Mouse (Mus musculus): ENCODE measurements around the gene Bloc1s5. TPM values are rescaled to one million over a fixed set of nuclear protein-coding genes. Genes with fewer than 3 reads are reported as not detected.

Gene Bloc1s5
- polyA plus RNA-seq, 1 experiment = 8.7 TPM

DNA sequence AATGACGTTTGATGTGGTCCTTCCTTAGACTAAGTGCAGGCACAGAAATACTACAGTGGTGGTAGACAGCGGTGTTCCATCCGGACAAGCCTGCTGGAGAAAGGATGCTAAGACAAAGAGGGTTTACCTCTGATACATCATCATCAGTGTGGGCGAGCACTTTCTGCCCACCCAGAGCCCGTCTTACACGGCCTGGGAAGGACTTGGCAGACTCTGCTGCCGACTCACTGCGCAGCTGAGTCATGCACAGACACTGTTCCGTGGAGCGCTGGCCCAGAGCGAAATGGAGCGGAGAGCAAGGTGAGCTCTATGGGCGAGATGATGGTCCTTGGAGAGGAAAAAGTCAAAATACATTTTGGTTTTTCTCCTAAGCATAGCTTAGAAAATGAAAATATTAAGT, 31.9 kb downstream of the Bloc1s5 start:
- no peak overlapping the region for H3K4me2 ChIP-seq (ENCODE audit: low read depth)
- no peak for TF ChIP-seq MYOG (IDR thresholded peaks at IDR 0.05; ENCODE audit: control insufficient read depth in 1 of 3, insufficient read depth in 1 of 3, insufficient read length in 2 of 3, low read depth in 2 of 3)

DNA sequence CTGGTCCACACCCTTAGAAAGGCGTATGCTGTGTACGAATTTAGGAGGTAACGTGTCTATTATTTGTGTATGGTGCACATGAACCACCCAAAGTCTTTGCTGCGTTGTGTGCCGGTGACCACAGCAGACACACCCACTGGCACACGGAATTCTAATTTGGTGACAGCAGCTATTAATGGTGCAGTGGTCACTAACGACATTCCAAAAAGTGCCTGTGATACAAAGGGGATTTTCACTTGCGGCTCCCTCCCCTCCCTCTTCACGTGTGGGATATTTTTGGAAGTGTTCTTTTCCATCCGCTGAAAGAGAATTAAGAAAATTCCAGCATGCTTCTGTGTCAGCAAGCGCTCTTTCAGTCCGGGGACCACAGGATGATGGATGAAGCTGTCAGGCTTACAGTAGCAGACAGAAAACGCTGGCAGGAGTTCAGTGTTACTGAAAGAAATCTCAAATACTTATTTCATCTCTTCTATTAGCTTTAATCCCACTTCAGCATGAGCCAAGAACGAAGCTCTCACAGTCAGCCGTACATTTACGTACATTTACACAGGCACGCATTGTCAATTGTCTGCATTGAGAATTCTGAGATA, 32.6 kb downstream of the Bloc1s5 start:
- Histone ChIP-seq H3K36me3 (ENCODE audit: control insufficient read depth, insufficient read depth) (peaks cover 9% of the 10 kb centered on the region), H3K27me3 (ENCODE audit: control insufficient read depth, insufficient read depth, insufficient read length) (no peaks in the 10 kb centered on the region), H3K4me2 (ENCODE audit: low read depth) (no peak overlapping the region), H3K79me2 (ENCODE audit: control insufficient read depth, insufficient read depth) (no peaks in the 10 kb centered on the region), H3ac (ENCODE audit: control insufficient read depth, insufficient read length) (no peak overlapping the region), H3K4me3 (no peak overlapping the region)
- TF ChIP-seq REST (IDR thresholded peaks at IDR 0.05; ENCODE audit: insufficient read depth, insufficient read length) = no peak
- no peak for TF ChIP-seq TCF3 (IDR thresholded peaks at IDR 0.05; ENCODE audit: insufficient read length, low read depth)
- no peak for TF ChIP-seq E2F4 (IDR thresholded peaks at IDR 0.05; ENCODE audit: insufficient read depth)
- no peak for TF ChIP-seq SRF (IDR thresholded peaks at IDR 0.05; ENCODE audit: control insufficient read depth, insufficient read length, low read depth)
- no peak for TF ChIP-seq MYOG (IDR thresholded peaks at IDR 0.05; ENCODE audit: control insufficient read depth in 1 of 3, insufficient read depth in 1 of 3, insufficient read length in 2 of 3, low read depth in 2 of 3)
- no peak for TF ChIP-seq MAX (IDR thresholded peaks at IDR 0.05; ENCODE audit: low read depth)
- no peak for TF ChIP-seq POLR2A (IDR thresholded peaks at IDR 0.05; ENCODE audit: insufficient read length, low read depth)
- no peak for TF ChIP-seq POLR2AphosphoS2 (IDR thresholded peaks at IDR 0.05; ENCODE audit: insufficient read length, low read depth)
- no peak for TF ChIP-seq MYOD1 (IDR thresholded peaks at IDR 0.05; ENCODE audit: control insufficient read depth in 1 of 3, insufficient read length in 2 of 3, low read depth in 2 of 3)
- no peak for TF ChIP-seq TCF12 (IDR thresholded peaks at IDR 0.05; ENCODE audit: insufficient read depth, poor library complexity, severe bottlenecking)

More for the DNA sequence above, 31.9 kb downstream of the Bloc1s5 start:
- Histone ChIP-seq H3K27me3 (ENCODE audit: control insufficient read depth, insufficient read depth, insufficient read length) (no peaks in the 10 kb centered on the region), H3K36me3 (ENCODE audit: control insufficient read depth, insufficient read depth) (peaks cover 9% of the 10 kb centered on the region), H3K79me2 (ENCODE audit: control insufficient read depth, insufficient read depth) (no peaks in the 10 kb centered on the region), H3ac (ENCODE audit: control insufficient read depth, insufficient read length) (no peak overlapping the region), H3K4me3 (no peak overlapping the region)

- TF ChIP-seq USF1 (IDR thresholded peaks at IDR 0.05; ENCODE audit: low read depth) (no peak), TCF12 (IDR thresholded peaks at IDR 0.05; ENCODE audit: insufficient read depth, poor library complexity, severe bottlenecking) (no peak), POLR2AphosphoS2 (IDR thresholded peaks at IDR 0.05; ENCODE audit: insufficient read length, low read depth) (no peak), MAX (IDR thresholded peaks at IDR 0.05; ENCODE audit: low read depth) (no peak), MYOG (IDR thresholded peaks at IDR 0.05; ENCODE audit: control insufficient read depth in 1 of 3, insufficient read depth in 1 of 3, insufficient read length in 2 of 3, low read depth in 2 of 3) (no peak), SRF (IDR thresholded peaks at IDR 0.05; ENCODE audit: control insufficient read depth, insufficient read length, low read depth) (no peak)
- Histone ChIP-seq H3K4me3 (no peak overlapping the region), H3K36me3 (ENCODE audit: control insufficient read depth, insufficient read depth) (peaks cover 9% of the 10 kb centered on the region), H3ac (ENCODE audit: control insufficient read depth, insufficient read length) (no peak overlapping the region), H3K79me2 (ENCODE audit: control insufficient read depth, insufficient read depth) (no peaks in the 10 kb centered on the region), H3K4me2 (ENCODE audit: low read depth) (no peak overlapping the region), H3K27me3 (ENCODE audit: control insufficient read depth, insufficient read depth, insufficient read length) (no peaks in the 10 kb centered on the region)
Measured at GRCm38 (mm10) chr13:38600811-38601210, 34.1 kb downstream of the Bloc1s5 start.

GRCm38 (mm10) chr13:38597076-38597475, 37.8 kb downstream of the Bloc1s5 start:
- H3K4me3 ChIP-seq = no peak overlapping the region
- no peaks in the 10 kb centered on the region for H3K79me2 ChIP-seq (ENCODE audit: control insufficient read depth, insufficient read depth)
- H3ac ChIP-seq (ENCODE audit: control insufficient read depth, insufficient read length) = no peak overlapping the region
- H3K36me3 ChIP-seq (ENCODE audit: control insufficient read depth, insufficient read depth) = peaks cover 2% of the 10 kb centered on the region
- no peak for TF ChIP-seq MYOG (IDR thresholded peaks at IDR 0.05; ENCODE audit: control insufficient read depth in 1 of 3, insufficient read depth in 1 of 3, insufficient read length in 2 of 3, low read depth in 2 of 3)
- no peak for TF ChIP-seq USF1 (IDR thresholded peaks at IDR 0.05; ENCODE audit: low read depth)
- no peak for TF ChIP-seq MYOD1 (IDR thresholded peaks at IDR 0.05; ENCODE audit: control insufficient read depth in 1 of 3, insufficient read length in 2 of 3, low read depth in 2 of 3)
- TF ChIP-seq CEBPB (IDR thresholded peaks at IDR 0.05; ENCODE audit: insufficient read depth, poor library complexity, severe bottlenecking) = no peak
- TF ChIP-seq POLR2AphosphoS2 (IDR thresholded peaks at IDR 0.05; ENCODE audit: insufficient read length, low read depth) = no peak
- no peak for TF ChIP-seq TCF12 (IDR thresholded peaks at IDR 0.05; ENCODE audit: insufficient read depth, poor library complexity, severe bottlenecking)
- no peak for TF ChIP-seq MAX (IDR thresholded peaks at IDR 0.05; ENCODE audit: low read depth)
- TF ChIP-seq POLR2A (IDR thresholded peaks at IDR 0.05; ENCODE audit: insufficient read length, low read depth) = no peak
- no peak overlapping the region for H3K4me2 ChIP-seq (ENCODE audit: low read depth)
- no peaks in the 10 kb centered on the region for H3K27me3 ChIP-seq (ENCODE audit: control insufficient read depth, insufficient read depth, insufficient read length)

GRCm38 (mm10) chr13:38596461-38596860, 38.4 kb downstream of the Bloc1s5 start:
- Histone ChIP-seq H3K4me2 (ENCODE audit: low read depth) (no peak overlapping the region), H3K4me3 (no peak overlapping the region), H3K36me3 (ENCODE audit: control insufficient read depth, insufficient read depth) (no peaks in the 10 kb centered on the region), H3K79me2 (ENCODE audit: control insufficient read depth, insufficient read depth) (no peaks in the 10 kb centered on the region), H3K27me3 (ENCODE audit: control insufficient read depth, insufficient read depth, insufficient read length) (no peaks in the 10 kb centered on the region), H3ac (ENCODE audit: control insufficient read depth, insufficient read length) (no peak overlapping the region)
- TF ChIP-seq MYOG (IDR thresholded peaks at IDR 0.05; ENCODE audit: control insufficient read depth in 1 of 3, insufficient read depth in 1 of 3, insufficient read length in 2 of 3, low read depth in 2 of 3) (no peak), USF1 (IDR thresholded peaks at IDR 0.05; ENCODE audit: low read depth) (no peak), MYOD1 (IDR thresholded peaks at IDR 0.05; ENCODE audit: control insufficient read depth in 1 of 3, insufficient read length in 2 of 3, low read depth in 2 of 3) (no peak)

Measured in myocyte (in vitro differentiated cells).